Mouse (Mus musculus): Measurements from ENCODE around the gene Ehd2.
"Not testable (repeated sequence)": the region's sequence is repeated elsewhere in the genome, so short reads cannot be mapped to it uniquely, and the experiment has no call there.

The Ehd2 gene

DNA sequence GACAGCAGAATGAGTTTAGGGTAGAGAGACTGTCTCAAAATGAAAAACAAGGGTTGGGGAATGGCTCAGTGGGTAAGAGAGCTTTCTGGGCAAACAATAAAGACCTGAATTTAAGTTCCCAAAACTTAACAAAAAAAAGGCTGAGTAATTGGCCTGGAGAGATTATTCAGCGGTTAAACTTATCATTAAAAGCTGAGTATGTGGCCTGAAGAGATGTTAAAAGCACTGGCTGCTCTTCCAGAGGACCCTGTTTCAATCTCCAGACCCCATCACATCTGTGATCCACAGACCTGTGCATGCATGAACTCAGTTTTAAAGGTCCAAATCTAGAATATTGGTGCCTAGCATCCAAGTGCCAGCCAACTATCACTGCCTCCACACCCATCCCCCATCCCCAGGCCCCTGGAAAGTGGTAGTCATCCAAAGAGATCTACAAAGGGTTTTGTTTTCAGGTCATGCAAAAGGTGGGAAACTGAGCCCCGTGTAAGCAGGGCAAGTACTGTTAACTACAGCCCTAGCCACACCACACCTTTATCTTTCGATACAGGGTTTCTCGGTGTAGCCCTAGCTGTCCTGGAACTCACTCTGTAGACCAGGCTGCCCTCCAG is 19.6 kb downstream of the Ehd2 start:
- no peak for DNase-seq (ENCODE audit: low read depth, low spot score)

DNA sequence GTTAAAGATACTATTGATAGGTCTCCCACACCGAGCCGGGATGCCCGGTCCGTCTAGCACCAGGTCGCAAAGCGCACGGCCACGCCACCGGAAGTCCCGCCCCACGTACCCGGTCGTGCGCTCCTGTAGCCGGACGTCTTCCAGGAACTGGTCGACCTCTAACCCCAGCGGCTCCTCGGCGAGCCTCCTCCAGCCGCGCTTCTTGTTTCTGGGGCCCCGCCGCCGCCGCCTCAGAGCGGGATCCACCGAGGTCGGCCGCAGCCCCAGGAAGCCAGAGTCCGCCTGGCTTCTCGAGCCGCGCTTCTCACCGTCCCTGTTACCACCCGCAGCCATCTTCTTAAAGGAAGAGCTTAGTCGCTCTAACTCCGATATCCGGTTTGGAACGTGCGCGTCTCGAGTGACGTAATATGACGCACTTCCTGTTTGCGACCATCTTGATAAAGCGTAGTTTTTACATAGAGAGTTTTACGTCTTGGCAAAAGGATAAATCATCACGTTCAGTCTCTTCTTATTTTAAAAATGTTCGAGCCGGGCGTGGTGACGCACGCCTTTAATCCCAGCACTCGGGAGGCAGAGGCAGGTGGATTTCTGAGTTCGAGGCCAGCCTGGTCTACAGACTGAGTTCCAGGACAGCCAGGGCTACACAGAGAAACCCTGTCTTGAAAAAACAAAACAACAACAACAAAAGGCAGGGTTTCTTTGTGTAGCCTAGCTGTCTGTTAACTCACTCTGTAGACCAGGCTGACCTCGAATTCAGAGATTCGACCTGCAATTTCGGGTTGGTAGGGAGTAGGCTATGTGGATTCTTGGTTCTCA is 21.4 kb downstream of the Ehd2 start, which contains the start of gene Nop53:
Gene Nop53 (minus strand): TSS at position 354 of the 816 bp plus-strand sequence.
- peak; percentile 96 for DNase-seq (ENCODE audit: low read depth, low spot score)

- DNase-seq (ENCODE audit: low read depth, low spot score), result no peak
Observed at GRCm38 (mm10) chr7:15945211-15945610, 22.2 kb downstream of the Ehd2 start.

DNA sequence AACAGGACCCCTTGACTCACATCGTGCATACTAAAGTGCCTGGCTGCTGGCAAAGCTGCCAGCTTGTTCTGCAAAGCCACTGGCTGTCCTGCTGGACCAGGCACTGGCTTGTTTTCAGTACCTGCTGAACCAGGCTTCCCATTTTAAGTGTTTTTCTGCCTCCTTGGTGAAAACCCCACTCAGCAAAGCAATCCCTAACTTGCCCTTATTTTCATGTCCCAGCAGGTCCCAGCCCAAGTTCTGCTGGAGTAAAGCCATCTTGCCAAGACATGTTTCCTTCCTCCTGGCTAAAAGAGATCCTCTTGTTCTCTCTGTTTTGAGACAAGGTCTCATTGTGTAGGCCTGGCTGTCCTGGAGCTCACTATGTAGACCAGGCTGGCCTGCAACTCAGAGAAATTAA is 23.1 kb downstream of the Ehd2 start:
- no peak for DNase-seq (ENCODE audit: low read depth, low spot score)

DNA sequence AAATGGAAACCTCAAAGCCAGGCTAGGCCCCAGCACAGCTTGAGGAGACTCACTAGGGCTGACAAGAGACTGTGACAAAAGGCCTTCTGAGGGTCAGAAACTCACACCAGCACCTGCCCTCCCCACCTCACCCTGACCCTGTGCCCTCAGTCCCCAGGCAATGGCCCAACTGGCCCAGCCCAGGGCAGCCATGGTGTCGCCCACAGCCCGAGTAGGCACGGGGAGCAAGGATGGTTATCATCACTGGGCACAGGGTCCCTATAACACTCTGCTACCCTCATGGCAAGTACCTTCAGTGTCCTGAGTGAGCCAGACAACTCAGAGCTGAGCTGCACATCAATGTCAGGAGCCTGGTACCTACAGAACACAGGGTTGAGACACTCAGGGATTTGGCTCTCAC is 28.7 kb downstream of the Ehd2 start:
- no peak for DNase-seq (ENCODE audit: low read depth, low spot score)

DNA sequence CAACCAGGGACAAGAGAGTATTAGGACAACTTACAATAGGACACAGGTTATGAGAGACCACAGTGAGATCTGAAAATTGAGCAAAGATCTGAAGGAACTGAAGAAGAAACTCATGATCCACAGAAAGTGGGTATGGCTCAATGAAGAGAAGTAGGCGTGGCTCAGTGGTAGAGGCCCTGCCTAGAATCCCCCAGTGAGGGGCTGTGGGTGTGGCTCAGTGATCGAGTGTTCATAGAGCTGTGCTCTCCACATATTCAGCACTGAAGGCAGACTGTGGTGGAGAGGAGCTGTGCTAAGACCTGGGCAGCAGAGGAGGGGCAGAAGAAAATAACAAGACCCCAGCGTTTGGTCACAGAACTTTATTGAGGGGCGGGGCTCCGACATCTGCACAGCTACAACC is 29.9 kb downstream of the Ehd2 start:
- DNase-seq (ENCODE audit: low read depth, low spot score), result no peak

GRCm38 (mm10) chr7:15933437-15934359 is 33.7 kb downstream of the Ehd2 start:
- no peak for DNase-seq (ENCODE audit: low read depth, low spot score)

DNA sequence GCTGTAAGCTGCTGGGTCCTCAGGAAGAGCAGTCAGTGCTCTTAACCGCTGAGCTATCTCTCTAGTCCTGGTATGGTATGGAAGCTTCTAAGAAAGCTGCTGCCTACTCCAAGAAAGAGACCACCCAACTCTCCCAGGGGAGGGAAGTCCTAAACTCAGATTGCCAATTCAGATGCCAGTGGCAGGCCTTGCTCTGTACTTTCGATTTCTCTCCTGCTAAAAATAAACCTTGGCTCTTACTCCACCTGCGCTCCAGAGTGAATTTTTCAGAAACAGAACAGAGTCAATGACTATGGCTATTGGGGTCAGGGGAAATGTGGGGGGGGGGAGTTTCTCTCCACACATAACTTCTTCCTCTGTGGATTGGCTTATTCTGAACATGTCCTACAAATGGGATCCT is 35.7 kb downstream of the Ehd2 start:
- no peak for DNase-seq (ENCODE audit: low read depth, low spot score)

DNA sequence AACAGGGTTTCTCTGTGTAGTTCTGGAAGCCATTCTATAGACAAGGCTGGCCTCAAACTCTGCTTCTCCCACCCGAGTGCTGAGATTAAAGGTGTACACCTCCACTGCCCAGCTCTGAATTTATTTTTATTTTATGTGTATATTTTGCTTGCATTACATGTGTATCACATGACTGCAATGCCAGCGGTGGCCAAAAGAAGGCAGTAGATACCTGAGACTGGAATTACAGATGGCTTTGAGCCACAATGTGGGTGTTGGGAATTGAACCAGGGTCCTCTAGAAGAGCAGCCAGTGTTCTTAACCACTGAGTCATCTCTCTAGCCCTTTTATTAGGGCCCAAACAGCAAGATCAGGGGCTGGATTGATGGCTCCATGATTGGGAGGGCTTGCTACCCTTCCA is 36.8 kb downstream of the Ehd2 start:
- DNase-seq (ENCODE audit: low read depth, low spot score), result no peak

- no peak for DNase-seq (ENCODE audit: low read depth, low spot score)
Observed at GRCm38 (mm10) chr7:15929910-15930309, 37.5 kb downstream of the Ehd2 start.

DNA sequence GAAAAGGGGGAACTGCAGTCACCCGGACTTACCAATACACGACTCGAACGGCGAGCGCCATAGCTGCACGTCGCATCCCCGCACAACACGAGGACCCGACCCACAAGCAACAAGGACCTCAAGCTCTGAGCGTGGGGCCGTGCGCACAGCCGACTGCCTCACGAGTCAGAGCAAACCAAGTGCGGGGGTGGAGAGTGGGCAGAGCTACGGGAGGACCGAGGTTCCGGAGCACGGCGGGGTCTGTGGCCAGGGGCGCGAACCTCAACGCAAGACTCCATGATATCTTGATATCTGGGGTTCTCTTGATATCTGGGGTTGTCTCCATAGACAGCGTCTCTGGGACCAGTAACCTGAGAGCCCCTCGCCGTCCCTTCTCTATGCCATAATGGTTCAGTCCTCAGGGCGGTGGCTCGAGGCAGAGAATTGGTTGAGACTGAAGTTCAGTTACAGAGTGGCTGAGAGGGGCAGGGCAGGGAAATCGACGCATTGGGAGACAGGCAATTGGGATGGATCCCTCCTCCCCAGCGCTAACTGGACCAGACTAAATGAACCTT is 45.1 kb downstream of the Ehd2 start, which contains the start of gene Selenow:
Gene Selenow (minus strand): TSS at position 183 of the 554 bp plus-strand sequence.
- DNase-seq (ENCODE audit: low read depth, low spot score), result peak; percentile 89

- DNase-seq (ENCODE audit: low read depth, low spot score), result peak; percentile 22
Observed at GRCm38 (mm10) chr7:15921796-15922195, 45.6 kb downstream of the Ehd2 start.

DNA sequence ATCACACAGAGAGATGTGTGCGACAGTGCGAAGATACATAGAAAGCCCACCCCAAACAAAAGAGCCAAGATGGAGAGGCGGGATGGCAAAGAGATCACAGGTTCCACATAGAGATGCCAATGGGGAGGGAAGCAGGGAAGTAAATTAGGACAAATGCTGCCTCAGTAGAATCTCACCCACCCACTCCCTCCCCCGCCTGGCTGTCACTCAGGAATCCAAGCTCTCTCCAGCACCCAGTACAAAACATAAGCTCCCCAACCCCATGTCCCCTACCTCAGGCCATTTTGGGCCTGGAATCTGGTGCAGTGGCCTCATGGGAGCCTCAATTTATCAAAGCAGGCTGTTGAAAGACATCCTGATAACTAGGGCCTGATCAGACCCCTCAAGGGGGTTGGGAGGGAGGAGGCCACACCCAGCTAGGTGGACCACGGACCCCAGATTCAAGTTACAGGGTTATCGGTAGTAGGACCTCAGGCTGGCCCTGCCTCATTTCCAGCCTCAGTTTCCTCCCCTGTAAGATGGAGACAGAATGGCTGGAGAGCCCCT is 46.6 kb downstream of the Ehd2 start:
- DNase-seq (ENCODE audit: low read depth, low spot score), result no peak

- no peak for DNase-seq (ENCODE audit: low read depth, low spot score)
Observed at GRCm38 (mm10) chr7:15919947-15920346, 47.4 kb downstream of the Ehd2 start.

DNA sequence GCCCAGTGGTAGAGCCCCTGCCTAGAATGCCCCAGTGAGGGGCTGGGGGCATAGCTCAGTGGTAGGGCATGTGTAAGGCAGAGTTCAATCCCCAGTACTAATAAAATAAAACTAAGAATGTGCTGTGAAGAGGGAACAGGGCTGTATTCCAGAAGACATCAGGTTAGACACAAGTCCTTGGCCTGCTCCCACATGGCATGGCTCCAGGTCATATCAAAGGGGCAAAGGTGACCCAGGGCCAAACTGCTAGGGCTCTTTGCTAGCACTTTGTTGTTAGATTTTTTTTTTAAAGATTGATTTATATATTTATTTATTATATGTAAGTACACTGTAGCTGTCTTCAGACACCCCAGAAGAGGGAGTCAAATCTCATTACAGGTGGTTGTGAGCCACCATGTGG is 49.0 kb downstream of the Ehd2 start:
- DNase-seq (ENCODE audit: low read depth, low spot score), result no peak

DNA sequence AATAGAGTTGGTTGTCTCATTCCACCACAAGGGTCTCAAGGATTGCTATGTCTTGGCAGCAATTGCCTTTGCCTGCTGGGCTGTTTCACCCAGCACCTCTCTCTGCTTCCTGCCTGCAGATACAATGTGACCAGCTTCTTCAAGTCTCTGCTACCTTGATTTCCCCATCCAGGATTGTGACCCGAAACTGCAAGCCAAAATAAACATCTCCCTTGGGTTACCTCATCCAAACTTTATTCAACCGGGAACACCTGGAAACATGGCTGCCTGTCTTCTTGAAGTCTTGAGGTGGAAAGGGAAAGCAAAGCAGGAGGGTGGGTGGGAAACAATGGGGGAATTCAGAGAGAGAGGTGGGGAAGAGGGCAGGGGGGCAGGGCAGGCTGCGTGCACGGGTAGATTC is 50.4 kb downstream of the Ehd2 start:
- DNase-seq (ENCODE audit: low read depth, low spot score), result no peak

GRCm38 (mm10) chr7:15916134-15916723 is 51.1 kb downstream of the Ehd2 start:
- DNase-seq (ENCODE audit: low read depth, low spot score), result no peak

GRCm38 (mm10) chr7:15915695-15916094 is 51.7 kb downstream of the Ehd2 start:
- DNase-seq (ENCODE audit: low read depth, low spot score), result not testable (repeated sequence)

GRCm38 (mm10) chr7:15914751-15915150 is 52.6 kb downstream of the Ehd2 start:
- DNase-seq (ENCODE audit: low read depth, low spot score), result no peak

DNA sequence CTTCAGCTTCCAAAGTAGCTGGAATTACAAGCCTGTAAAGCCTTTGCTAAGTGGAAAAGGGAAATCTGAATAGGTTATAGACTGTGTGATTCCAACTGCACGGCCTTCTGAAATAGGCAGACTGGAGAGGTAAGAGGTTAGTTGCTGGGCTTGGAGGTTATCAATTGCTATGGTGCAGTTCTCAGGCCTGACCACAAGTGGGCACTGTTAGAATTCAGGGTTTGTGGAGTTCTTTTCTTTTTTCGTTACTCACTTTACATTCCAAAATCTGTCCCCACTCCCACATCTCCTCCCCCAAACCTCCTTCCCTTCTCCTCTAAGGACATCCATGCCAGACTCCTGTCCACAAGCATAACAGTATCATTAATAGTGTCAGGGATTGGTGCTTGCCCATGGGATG is 53.1 kb downstream of the Ehd2 start:
- DNase-seq (ENCODE audit: low read depth, low spot score), result no peak

DNA sequence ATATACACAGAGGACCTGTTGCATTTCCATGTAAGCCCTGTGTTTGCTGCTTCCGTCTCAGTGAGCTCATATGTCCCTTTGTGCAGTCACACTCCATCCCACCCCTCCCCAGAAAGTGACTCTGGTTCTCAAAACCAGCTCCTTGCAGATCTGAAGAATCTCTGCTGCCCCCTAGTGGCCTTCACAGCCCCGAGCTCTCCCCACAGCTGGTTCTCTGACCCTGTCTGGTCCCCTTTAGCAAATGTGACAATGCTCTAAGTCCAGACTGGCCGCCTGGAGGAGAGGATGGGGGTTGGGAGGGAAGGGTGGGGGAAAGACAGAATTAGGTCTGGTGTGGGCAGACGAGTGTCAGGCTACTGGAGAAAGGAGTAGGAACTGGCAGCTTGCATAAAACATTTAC is 55.2 kb downstream of the Ehd2 start:
- DNase-seq (ENCODE audit: low read depth, low spot score), result no peak
